Mouse (Mus musculus): ENCODE measurements around the gene Col2a1. TPM values are rescaled to one million over a fixed set of nuclear protein-coding genes. Genes with fewer than 3 reads are reported as not detected.

Gene Col2a1
- polyA plus RNA-seq, 1 experiment from 2014 or later, result 208 TPM

GRCm38 (mm10) chr15:98017925-98018324 lies 13.4 kb upstream of the Col2a1 start:
- no peaks in the 10 kb centered on the region for H3K36me3 ChIP-seq (ENCODE audit: control insufficient read depth, insufficient read depth, low read length)
- no peak overlapping the region for H3K4me2 ChIP-seq (ENCODE audit: low read depth)
- H3K9me3 ChIP-seq (ENCODE audit: control insufficient read depth, low read length), result no peaks in the 10 kb centered on the region
- no peaks in the 10 kb centered on the region for H3K27me3 ChIP-seq (ENCODE audit: control insufficient read depth, insufficient read depth, low read length)
- H3K27ac ChIP-seq (ENCODE audit: low read depth, low read length), result no peak overlapping the region
- no peak overlapping the region for H3K4me3 ChIP-seq (ENCODE audit: low read depth, low read length)
- no peak for DNase-seq (ENCODE audit: low spot score)
- H3K4me1 ChIP-seq (ENCODE audit: control insufficient read depth, insufficient read depth, low read length), result peaks cover 5% of the 10 kb centered on the region; the same call in 1 of the 2 replicates
- H3K9ac ChIP-seq (ENCODE audit: low read length), result no peak overlapping the region
- 87% methylated on average over 4 of the region's 4 CpGs for WGBS
- ATAC-seq (ENCODE audit: insufficient read depth, low FRiP score, low TSS enrichment), result no peak

- no peak overlapping the region for H3K4me3 ChIP-seq (ENCODE audit: low read depth, low read length)
- 73% methylated on average over 6 of the region's 6 CpGs for WGBS
- H3K9me3 ChIP-seq (ENCODE audit: control insufficient read depth, low read length), result no peaks in the 10 kb centered on the region
- no peaks in the 10 kb centered on the region for H3K27me3 ChIP-seq (ENCODE audit: control insufficient read depth, insufficient read depth, low read length)
- no peak for ATAC-seq (ENCODE audit: insufficient read depth, low FRiP score, low TSS enrichment)
- no peak overlapping the region for H3K9ac ChIP-seq (ENCODE audit: low read length)
- DNase-seq (ENCODE audit: low spot score), result no peak
- H3K36me3 ChIP-seq (ENCODE audit: control insufficient read depth, insufficient read depth, low read length), result no peaks in the 10 kb centered on the region
- no peak overlapping the region for H3K4me2 ChIP-seq (ENCODE audit: low read depth)
- H3K4me1 ChIP-seq (ENCODE audit: control insufficient read depth, insufficient read depth, low read length), result peaks cover 5% of the 10 kb centered on the region; the same call in 1 of the 2 replicates
- H3K27ac ChIP-seq (ENCODE audit: low read depth, low read length), result no peak overlapping the region
Measured at GRCm38 (mm10) chr15:98012810-98013209, 8.3 kb upstream of the Col2a1 start.

GRCm38 (mm10) chr15:98005181-98005580 lies 686 bp upstream of the Col2a1 start:
- H3K4me1 ChIP-seq (ENCODE audit: control insufficient read depth, insufficient read depth, low read length), result peaks cover 22% of the 10 kb centered on the region
- ATAC-seq (ENCODE audit: insufficient read depth, low FRiP score, low TSS enrichment) (no peak), DNase-seq (ENCODE audit: low spot score) (no peak)
- H3K27ac ChIP-seq (ENCODE audit: low read depth, low read length), result no peak overlapping the region
- H3K9me3 ChIP-seq (ENCODE audit: control insufficient read depth, low read length), result no peaks in the 10 kb centered on the region
- peak overlapping the region; percentile 82 for H3K4me2 ChIP-seq (ENCODE audit: low read depth)
- 6% methylated on average over 11 of the region's 11 CpGs for WGBS
- H3K9ac ChIP-seq (ENCODE audit: low read length), result peak overlapping the region; percentile 92
- H3K36me3 ChIP-seq (ENCODE audit: control insufficient read depth, insufficient read depth, low read length), result no peaks in the 10 kb centered on the region
- H3K27me3 ChIP-seq (ENCODE audit: control insufficient read depth, insufficient read depth, low read length), result 0 out of 2 replicates have a peak, but pooled peaks cover 4% of the 10 kb centered on the region
- H3K4me3 ChIP-seq (ENCODE audit: low read depth, low read length), result peak overlapping the region; percentile 71

DNA sequence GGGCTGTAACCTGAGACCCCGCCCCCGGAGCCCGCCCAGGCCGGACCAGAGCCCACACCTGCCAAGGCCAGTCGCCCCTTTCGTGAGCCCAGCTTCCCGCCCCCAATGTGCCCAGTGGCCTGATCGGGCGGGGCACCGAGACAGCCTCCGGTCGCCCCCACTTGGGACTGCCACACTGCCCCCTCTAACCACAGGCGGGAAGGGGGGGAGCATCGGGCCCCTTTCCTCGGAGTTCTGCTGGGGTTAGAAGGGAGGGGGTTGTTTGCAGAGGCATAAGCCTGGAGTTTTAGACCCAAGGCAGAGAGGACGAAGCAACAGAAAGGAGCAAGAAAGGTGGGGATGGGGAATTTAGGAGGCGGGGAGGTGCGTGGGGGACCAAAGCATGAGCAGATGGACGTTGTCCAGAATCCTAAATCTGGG lies 255 bp upstream of the Col2a1 start:
- H3K4me2 ChIP-seq (ENCODE audit: low read depth), result peak overlapping the region; percentile 82
- H3K9ac ChIP-seq (ENCODE audit: low read length), result peak overlapping the region; percentile 92
- no peaks in the 10 kb centered on the region for H3K36me3 ChIP-seq (ENCODE audit: control insufficient read depth, insufficient read depth, low read length)
- 2% methylated on average over 19 of the region's 19 CpGs for WGBS
- H3K9me3 ChIP-seq (ENCODE audit: control insufficient read depth, low read length), result no peaks in the 10 kb centered on the region
- peaks cover 27% of the 10 kb centered on the region for H3K4me1 ChIP-seq (ENCODE audit: control insufficient read depth, insufficient read depth, low read length)
- H3K4me3 ChIP-seq (ENCODE audit: low read depth, low read length), result peak overlapping the region; percentile 71
- H3K27me3 ChIP-seq (ENCODE audit: control insufficient read depth, insufficient read depth, low read length), result 0 out of 2 replicates have a peak, but pooled peaks cover 4% of the 10 kb centered on the region
- DNase-seq (ENCODE audit: low spot score) (no peak), ATAC-seq (ENCODE audit: insufficient read depth, low FRiP score, low TSS enrichment) (peak; percentile 31; the same call in 1 of the 2 replicates)
- peak overlapping the region; percentile 93 for H3K27ac ChIP-seq (ENCODE audit: low read depth, low read length)

- ATAC-seq (ENCODE audit: insufficient read depth, low FRiP score, low TSS enrichment), result no peak
- H3K4me1 ChIP-seq (ENCODE audit: control insufficient read depth, insufficient read depth, low read length), result peaks cover 30% of the 10 kb centered on the region
- under 1% methylated on average over 42 of the region's 42 CpGs for WGBS
Measured at GRCm38 (mm10) chr15:98002991-98003821, 1.3 kb downstream of the Col2a1 start.

GRCm38 (mm10) chr15:98002113-98002990 lies 2.1 kb downstream of the Col2a1 start:
- Histone ChIP-seq H3K4me1 (ENCODE audit: control insufficient read depth, insufficient read depth, low read length) (peaks cover 30% of the 10 kb centered on the region), H3K27ac (ENCODE audit: low read depth, low read length) (peak overlapping the region; percentile 93), H3K4me3 (ENCODE audit: low read depth, low read length) (peak overlapping the region; percentile 71), H3K9me3 (ENCODE audit: control insufficient read depth, low read length) (no peaks in the 10 kb centered on the region), H3K36me3 (ENCODE audit: control insufficient read depth, insufficient read depth, low read length) (peaks cover 3% of the 10 kb centered on the region), H3K27me3 (ENCODE audit: control insufficient read depth, insufficient read depth, low read length) (0 out of 2 replicates have a peak, but pooled peaks cover 4% of the 10 kb centered on the region), H3K9ac (ENCODE audit: low read length) (peak overlapping the region; percentile 92), H3K4me2 (ENCODE audit: low read depth) (peak overlapping the region; percentile 82)
- ATAC-seq (ENCODE audit: insufficient read depth, low FRiP score, low TSS enrichment) (peak; percentile 36), DNase-seq (ENCODE audit: low spot score) (peak; percentile 74)
- WGBS, result under 1% methylated on average over 42 of the region's 42 CpGs

More at GRCm38 (mm10) chr15:98002991-98003821, 1.3 kb downstream of the Col2a1 start:
- Histone ChIP-seq H3K4me3 (ENCODE audit: low read depth, low read length) (peak overlapping the region; percentile 71), H3K4me2 (ENCODE audit: low read depth) (peak overlapping the region; percentile 82), H3K9me3 (ENCODE audit: control insufficient read depth, low read length) (no peaks in the 10 kb centered on the region), H3K27me3 (ENCODE audit: control insufficient read depth, insufficient read depth, low read length) (0 out of 2 replicates have a peak, but pooled peaks cover 4% of the 10 kb centered on the region), H3K36me3 (ENCODE audit: control insufficient read depth, insufficient read depth, low read length) (no peaks in the 10 kb centered on the region; the same call in none of the 2 replicates), H3K9ac (ENCODE audit: low read length) (peak overlapping the region; percentile 92), H3K27ac (ENCODE audit: low read depth, low read length) (peak overlapping the region; percentile 93)
- DNase-seq (ENCODE audit: low spot score), result peak; percentile 78

GRCm38 (mm10) chr15:98001321-98002112 lies 3.0 kb downstream of the Col2a1 start:
- peak; percentile 64 for DNase-seq (ENCODE audit: low spot score)
- peaks cover 3% of the 10 kb centered on the region for H3K36me3 ChIP-seq (ENCODE audit: control insufficient read depth, insufficient read depth, low read length)
- H3K4me3 ChIP-seq (ENCODE audit: low read depth, low read length), result peak overlapping the region; percentile 71
- WGBS, result under 1% methylated on average over 37 of the region's 37 CpGs
- H3K9ac ChIP-seq (ENCODE audit: low read length), result peak overlapping the region; percentile 92
- H3K4me2 ChIP-seq (ENCODE audit: low read depth), result peak overlapping the region; percentile 82
- peak overlapping the region; percentile 93 for H3K27ac ChIP-seq (ENCODE audit: low read depth, low read length)
- H3K4me1 ChIP-seq (ENCODE audit: control insufficient read depth, insufficient read depth, low read length), result peaks cover 30% of the 10 kb centered on the region
- 0 out of 2 replicates have a peak, but pooled peaks cover 4% of the 10 kb centered on the region for H3K27me3 ChIP-seq (ENCODE audit: control insufficient read depth, insufficient read depth, low read length)
- no peaks in the 10 kb centered on the region for H3K9me3 ChIP-seq (ENCODE audit: control insufficient read depth, low read length)
- ATAC-seq (ENCODE audit: insufficient read depth, low FRiP score, low TSS enrichment), result peak; percentile 9; the same call in 1 of the 2 replicates

GRCm38 (mm10) chr15:97999991-98000390 lies 4.5 kb downstream of the Col2a1 start:
- 0 out of 2 replicates have a peak overlapping the region, but pooled peaks have one; percentile 2 for H3K4me3 ChIP-seq (ENCODE audit: low read depth, low read length)
- ATAC-seq (ENCODE audit: insufficient read depth, low FRiP score, low TSS enrichment) (no peak), DNase-seq (ENCODE audit: low spot score) (no peak)
- H3K36me3 ChIP-seq (ENCODE audit: control insufficient read depth, insufficient read depth, low read length), result peaks cover 6% of the 10 kb centered on the region
- no peaks in the 10 kb centered on the region for H3K9me3 ChIP-seq (ENCODE audit: control insufficient read depth, low read length)
- H3K9ac ChIP-seq (ENCODE audit: low read length), result peak overlapping the region; percentile 18
- 7% methylated on average over 7 of the region's 7 CpGs for WGBS
- peaks cover 30% of the 10 kb centered on the region for H3K4me1 ChIP-seq (ENCODE audit: control insufficient read depth, insufficient read depth, low read length)
- peak overlapping the region; percentile 42; the same call in 1 of the 2 replicates for H3K27ac ChIP-seq (ENCODE audit: low read depth, low read length)
- peak overlapping the region; percentile 24 for H3K4me2 ChIP-seq (ENCODE audit: low read depth)
- H3K27me3 ChIP-seq (ENCODE audit: control insufficient read depth, insufficient read depth, low read length), result 0 out of 2 replicates have a peak, but pooled peaks cover 2% of the 10 kb centered on the region

Data from neural tube, embryonic 11.5 days (tissue).